Mouse (Mus musculus) liver, embryonic 14.5 days (tissue): ENCODE measurements around the gene BC035044. TPM values are rescaled to one million over a fixed set of nuclear protein-coding genes. Genes with fewer than 3 reads are reported as not detected.
"Not testable (repeated sequence)": the region's sequence is repeated elsewhere in the genome, so short reads cannot be mapped to it uniquely, and the experiment has no call there.

Experiments
- ATAC-seq: fragments of 200-750 bp; cut with Nextera tagmentation; 2 replicates; pipeline ENCODE4 v1.8.0; 2017; ENCODE audit warnings: moderate number of reproducible peaks, mild to moderate bottlenecking, moderate library complexity; ENCODE audit not compliant: insufficient read depth
- DNase-seq, 3 experiments: peaks; one replicate each; pipeline ENCODE4 v3.0.0-alpha.2; 2012 to 2013; ENCODE audit warnings: low read depth in 3 of 3, low spot score in 3 of 3
- H3K27ac ChIP-seq: fragments of 300-500 bp; sonication (generic); 2 replicates; pipeline ENCODE4 v1.5.1; 2014; ENCODE audit warnings: moderate library complexity, mild to moderate bottlenecking, control low read depth, inconsistent platforms
- H3K27me3 ChIP-seq: fragments of 300-500 bp; sonication (generic); 2 replicates; pipeline ENCODE4 v1.6.1; 2014; ENCODE audit warnings: mild to moderate bottlenecking, low read length, moderate library complexity; ENCODE audit not compliant: control insufficient read depth, insufficient read depth
- H3K36me3 ChIP-seq: fragments of 300-500 bp; sonication (generic); replicated peaks from 2 replicates; pipeline ENCODE4 v1.6.1; 2014; ENCODE audit warnings: low read depth; ENCODE audit not compliant: control insufficient read depth, insufficient read depth
- H3K4me1 ChIP-seq, 2 experiments: fragments of 200-500 bp in 1 of 2; fragments of 300-500 bp in 1 of 2; sonication (generic) in 1 of 2; replicated peaks; 2 replicates each; pipeline ENCODE4 v1.6.1; 2012 to 2014; ENCODE audit warnings: antibody characterized with exemption in 1 of 2, inconsistent platforms in 1 of 2, low read length in 1 of 2; ENCODE audit not compliant: control insufficient read depth in 2 of 2, insufficient read depth in 2 of 2
- H3K4me2 ChIP-seq: fragments of 300-500 bp; sonication (generic); 2 replicates; pipeline ENCODE4 v1.6.1; 2014; ENCODE audit warnings: low read depth, mild to moderate bottlenecking, control low read depth, moderate library complexity
- H3K4me3 ChIP-seq, 2 experiments: fragments of 200-500 bp in 1 of 2; fragments of 300-500 bp in 1 of 2; sonication (generic) in 1 of 2; 2 replicates each; pipeline ENCODE4 v1.5.1; 2012 to 2014; ENCODE audit warnings: low read depth in 2 of 2, low read length in 2 of 2, mild to moderate bottlenecking in 2 of 2, control low read depth in 1 of 2, inconsistent platforms in 1 of 2, moderate library complexity in 1 of 2; ENCODE audit not compliant: insufficient read depth in 1 of 2
- H3K9ac ChIP-seq: fragments of 300-500 bp; sonication (generic); replicated peaks from 2 replicates; pipeline ENCODE4 v1.6.1; 2014; ENCODE audit warnings: mild to moderate bottlenecking, control low read depth, moderate library complexity
- H3K9me3 ChIP-seq: fragments of 300-500 bp; sonication (generic); 2 replicates; pipeline ENCODE4 v1.6.1; 2016; ENCODE audit warnings: low read length, mixed read lengths; ENCODE audit not compliant: control insufficient read depth
- CTCF ChIP-seq: IDR thresholded peaks from 2 replicates; pipeline ENCODE4 v1.5.1; 2016; ENCODE audit warnings: antibody characterized with exemption, low read depth, control low read depth
- EP300 ChIP-seq: IDR thresholded peaks from 2 replicates; pipeline ENCODE4 v1.6.1; 2016; ENCODE audit warnings: antibody characterized with exemption, low read depth
- WGBS: fragments of 180-500 bp; shearing (Covaris S2); extraction: QIAGEN DNeasy Blood & Tissue Kit; methylation state at CpG from one replicate; pipeline ENCODE4 v1.1.7; 2014; ENCODE audit not compliant: insufficient replicate concordance; 5-methylcytosine and 5-hydroxymethylcytosine counted together
- polyA plus RNA-seq, 2 experiments: library from polyadenylated mRNA; depleted of rRNA in 1 of 2; stranded (reverse) in 1 of 2; unstranded in 1 of 2; fragments of >200 nt; fragmentation: Nextera tagmentation in 1 of 2; extraction: Ambion mirVana in 1 of 2; gene quantifications; 2 replicates each; pipeline versions ENCODE4 v1.2.1 to v1.2.3; 2012 to 2014

The BC035044 gene
- polyA plus RNA-seq, 2 experiments, result 5.0 to 10.6 TPM

DNA sequence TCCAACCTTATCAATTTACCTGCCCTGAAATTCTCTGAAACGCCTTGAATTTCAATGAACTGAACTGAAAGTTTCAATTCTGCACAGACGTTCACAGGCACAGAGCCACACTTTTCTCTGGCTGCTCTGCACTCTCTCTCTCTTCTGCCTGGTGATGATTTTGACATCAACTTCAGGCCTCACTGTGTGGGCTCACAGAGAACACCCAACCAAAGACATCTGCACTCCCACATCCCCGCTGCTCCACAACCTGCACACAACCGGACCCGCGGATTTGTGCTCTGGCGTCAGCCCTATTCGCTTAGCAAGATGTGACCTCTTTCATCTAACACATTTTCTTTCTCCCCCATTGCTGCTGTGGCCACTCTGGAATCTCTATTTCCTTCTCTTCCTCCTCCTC is 46.8 kb downstream of the BC035044 start:
- H3K36me3 ChIP-seq, result no peaks in the 10 kb centered on the region
- H3K9ac ChIP-seq, result no peak overlapping the region
- peaks cover 3 to 21% of the 10 kb centered on the region in 2 experiments for H3K4me1 ChIP-seq
- WGBS, result 41% methylated on average over 8 of the region's 8 CpGs
- DNase-seq (no peak), ATAC-seq (no peak)
- H3K27me3 ChIP-seq, result no peaks in the 10 kb centered on the region
- H3K4me3 ChIP-seq, result peak overlapping the region in 1 of 2 experiments; percentile 75; a peak in 1 of 4 replicates
- peak overlapping the region; percentile 81 for H3K4me2 ChIP-seq
- no peak overlapping the region for H3K27ac ChIP-seq
- H3K9me3 ChIP-seq, result no peaks in the 10 kb centered on the region
- TF ChIP-seq CTCF, result no peak
- TF ChIP-seq EP300, result no peak

DNA sequence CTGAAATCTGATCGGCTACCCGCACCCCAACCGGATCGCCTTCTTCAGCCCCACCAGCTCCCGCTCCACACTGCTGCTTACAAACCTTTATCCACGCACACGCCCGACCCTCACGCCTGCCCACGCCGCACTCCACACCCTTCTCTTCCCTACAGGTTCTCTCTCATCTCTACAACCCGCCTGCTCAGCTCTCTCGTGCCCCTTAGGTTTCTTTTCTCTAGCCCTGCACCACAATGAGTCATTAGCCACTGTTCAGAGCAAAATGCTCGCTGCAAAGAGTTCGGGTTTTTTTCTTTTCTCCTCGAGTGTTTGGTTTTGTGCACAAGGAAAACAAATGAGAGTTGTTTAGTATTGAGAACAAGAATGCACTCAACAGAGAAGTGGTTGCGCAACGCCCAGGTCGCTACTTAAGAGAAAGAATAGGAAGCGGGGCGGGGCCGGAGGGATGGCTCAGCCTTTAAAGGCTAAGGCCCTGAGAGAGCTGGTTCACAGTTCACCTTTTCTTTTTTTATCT is 47.4 kb downstream of the BC035044 start:
- Histone ChIP-seq H3K4me2 (peak overlapping the region; percentile 81), H3K9ac (peak overlapping the region; percentile 53), H3K9me3 (no peaks in the 10 kb centered on the region), H3K27me3 (no peaks in the 10 kb centered on the region), H3K36me3 (no peaks in the 10 kb centered on the region), H3K4me1 (peaks cover 3 to 21% of the 10 kb centered on the region in 2 experiments), H3K27ac (peak overlapping the region; percentile 23), H3K4me3 (peak overlapping the region; percentile 75 to 86)
- TF ChIP-seq EP300 (no peak), CTCF (no peak)
- WGBS, result under 1% methylated on average over 22 of the region's 22 CpGs
- no peak for DNase-seq
- no peak for ATAC-seq

GRCm38 (mm10) chr6:128842945-128843478 is 47.9 kb downstream of the BC035044 start:
- TF ChIP-seq CTCF (no peak), EP300 (no peak)
- Histone ChIP-seq H3K4me2 (peak overlapping the region; percentile 81), H3K4me3 (peak overlapping the region; percentile 75 to 86), H3K9me3 (no peaks in the 10 kb centered on the region), H3K27ac (peak overlapping the region; percentile 23; the same call in 1 of the 2 replicates), H3K9ac (peak overlapping the region; percentile 75), H3K27me3 (no peaks in the 10 kb centered on the region), H3K36me3 (no peaks in the 10 kb centered on the region), H3K4me1 (peaks cover 3 to 21% of the 10 kb centered on the region in 2 experiments)
- ATAC-seq (peak; percentile 67), DNase-seq (peak; percentile 78 to 82 (median 78))
- WGBS, result under 1% methylated on average over 43 of the region's 44 CpGs

DNA sequence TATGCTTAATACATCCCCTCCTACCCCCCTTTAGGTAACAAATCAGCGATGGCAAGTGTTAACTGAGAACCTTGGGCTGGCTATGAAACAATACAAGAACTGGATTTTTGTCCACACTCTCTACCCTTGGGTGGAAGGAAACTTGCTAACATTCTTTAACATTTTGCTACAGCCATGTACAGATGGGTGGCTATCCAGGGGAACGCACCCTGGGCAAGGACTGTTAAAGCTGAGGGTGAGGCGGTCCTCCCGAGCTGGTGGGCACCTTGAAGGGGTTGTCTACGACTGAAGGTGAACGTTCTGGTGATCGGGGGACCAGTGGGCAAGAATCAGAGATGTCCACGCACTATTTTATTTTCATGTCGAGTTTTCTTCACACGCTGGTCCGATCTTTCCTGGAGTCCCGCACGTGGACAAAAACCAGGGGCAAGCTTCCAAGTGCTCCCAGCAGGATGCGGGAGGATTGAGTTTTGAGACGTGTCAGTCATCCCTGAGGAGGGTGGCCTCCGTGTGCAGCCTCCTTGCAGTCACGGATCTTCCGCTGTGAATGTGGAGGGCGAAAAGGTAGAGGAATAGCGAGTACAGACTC is 48.5 kb downstream of the BC035044 start:
- peaks cover 3 to 24% of the 10 kb centered on the region in 2 experiments for H3K4me1 ChIP-seq
- ATAC-seq, result no peak

GRCm38 (mm10) chr6:128841327-128842089 is 49.4 kb downstream of the BC035044 start:
- Histone ChIP-seq H3K4me3 (peak overlapping the region in 1 of 2 experiments; percentile 75; a peak in 1 of 4 replicates), H3K9ac (no peak overlapping the region), H3K9me3 (no peaks in the 10 kb centered on the region), H3K4me2 (peak overlapping the region; percentile 81), H3K27ac (no peak overlapping the region), H3K36me3 (no peaks in the 10 kb centered on the region), H3K27me3 (no peaks in the 10 kb centered on the region), H3K4me1 (peaks cover 5 to 30% of the 10 kb centered on the region in 2 experiments)
- no peak for TF ChIP-seq CTCF
- TF ChIP-seq EP300, result no peak
- ATAC-seq, result no peak
- WGBS, result 29% methylated on average over 4 of the region's 4 CpGs
- DNase-seq, result no peak

More for the DNA sequence above, 48.5 kb downstream of the BC035044 start:
- no peak for DNase-seq
- no peak overlapping the region for H3K27ac ChIP-seq
- no peaks in the 10 kb centered on the region for H3K9me3 ChIP-seq
- WGBS, result 2% methylated on average over 20 of the region's 20 CpGs
- TF ChIP-seq EP300 (no peak), CTCF (no peak)
- H3K36me3 ChIP-seq, result no peaks in the 10 kb centered on the region
- H3K4me3 ChIP-seq, result peak overlapping the region; percentile 75 to 86
- peak overlapping the region; percentile 75 for H3K9ac ChIP-seq
- H3K4me2 ChIP-seq, result peak overlapping the region; percentile 81
- no peaks in the 10 kb centered on the region for H3K27me3 ChIP-seq

DNA sequence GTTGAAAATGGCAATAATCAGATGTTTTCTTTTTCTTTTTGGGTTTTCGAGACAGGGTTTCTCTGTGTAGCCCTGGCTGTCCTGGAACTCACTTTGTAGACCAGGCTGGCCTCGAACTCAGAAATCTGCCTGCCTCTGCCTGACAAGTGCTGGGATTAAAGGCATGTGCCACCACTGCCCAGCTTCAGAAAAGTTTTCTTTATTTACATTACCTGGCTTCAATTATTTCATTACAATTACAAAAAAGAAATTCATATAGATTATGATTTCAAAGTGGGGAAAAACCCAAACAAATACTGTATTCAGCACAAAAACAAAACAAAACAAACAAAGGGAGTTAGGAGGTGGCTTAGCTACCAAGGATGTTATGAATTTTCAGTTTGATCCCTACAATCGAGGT is 50.3 kb downstream of the BC035044 start:
- not testable (repeated sequence) for H3K4me2 ChIP-seq, H3K9ac ChIP-seq, H3K4me3 ChIP-seq, ATAC-seq, H3K9me3 ChIP-seq, H3K36me3 ChIP-seq, H3K27me3 ChIP-seq, DNase-seq, H3K27ac ChIP-seq
- 45% methylated on average over 3 of the region's 3 CpGs for WGBS
- peaks cover 9 to 32% of the 10 kb centered on the region in 2 experiments for H3K4me1 ChIP-seq
